Mouse (Mus musculus): ENCODE data around the gene Tcfl5. TPM values are rescaled to one million over a fixed set of nuclear protein-coding genes. Genes with fewer than 3 reads are reported as not detected.

Gene Tcfl5
- total and polyA plus RNA-seq, 3 experiments: not detected

DNA sequence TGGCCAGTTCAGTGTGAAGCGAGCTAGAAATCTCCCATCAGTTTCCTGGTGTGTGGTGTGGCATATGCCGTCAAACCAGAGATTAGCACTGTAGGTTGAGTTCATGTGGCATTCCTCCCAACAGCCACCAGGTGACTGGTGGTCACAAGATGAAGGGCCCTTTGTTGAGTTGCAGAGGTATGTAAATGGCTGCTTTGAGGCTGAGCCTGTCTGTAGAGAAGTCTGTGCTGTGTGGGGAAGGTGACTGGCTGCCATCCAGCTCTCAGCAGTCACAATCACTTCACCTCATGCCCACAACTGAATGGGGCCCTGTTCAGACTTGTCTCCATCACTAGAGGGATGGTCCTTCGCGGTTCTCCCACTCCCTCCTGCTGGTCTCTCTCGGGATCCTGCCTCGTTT, 37.7 kb downstream of the Tcfl5 start:
- Histone ChIP-seq H3K79me2 (ENCODE audit: control insufficient read depth, insufficient read depth, low read length, poor library complexity) (no peaks in the 10 kb centered on the region), H3K4me1 (ENCODE audit: control insufficient read depth in 1 of 2, insufficient read depth in 2 of 2, low read length in 2 of 2) (no peaks in the 10 kb centered on the region), H3K27me3 (ENCODE audit: control insufficient read depth in 1 of 2, insufficient read depth in 2 of 2, low read length in 2 of 2) (no peaks in the 10 kb centered on the region), H3K9ac (ENCODE audit: control insufficient read depth, low read depth, low read length, poor library complexity, severe bottlenecking) (no peak overlapping the region), H3K4me3 (ENCODE audit: control insufficient read depth in 1 of 2, insufficient read depth in 1 of 2, low read depth in 2 of 2, low read length in 2 of 2) (no peak overlapping the region), H3K36me3 (ENCODE audit: control insufficient read depth in 1 of 2, insufficient read depth in 2 of 2, low read length in 2 of 2) (no peaks in the 10 kb centered on the region), H3K27ac (ENCODE audit: control insufficient read depth, low read depth, low read length) (no peak overlapping the region), H3K9me3 (replicated peaks; ENCODE audit: insufficient read depth, low read length) (no peaks in the 10 kb centered on the region)
- no peak for DNase-seq (ENCODE audit: low read depth, low spot score)
- TF ChIP-seq BHLHE40 (IDR thresholded peaks at IDR 0.05; ENCODE audit: borderline replicate concordance, low read depth, low read length): no peak
- TF ChIP-seq ZC3H11A (IDR thresholded peaks at IDR 0.05; ENCODE audit: low read depth, low read length): no peak
- no peak for TF ChIP-seq GATA1 (IDR thresholded peaks at IDR 0.05; ENCODE audit: low read depth, low read length)
- no peak for TF ChIP-seq RCOR1 (IDR thresholded peaks at IDR 0.05; ENCODE audit: low read depth, low read length)
- no peak for TF ChIP-seq ELF1 (IDR thresholded peaks at IDR 0.05; ENCODE audit: low read depth, low read length)
- TF ChIP-seq MEF2A (IDR thresholded peaks at IDR 0.05; ENCODE audit: extremely low read depth, insufficient replicate concordance, low read depth, low read length, poor library complexity, severe bottlenecking): no peak
- no peak for TF ChIP-seq MAZ (IDR thresholded peaks at IDR 0.05; ENCODE audit: low read depth, low read length)
- TF ChIP-seq UBTF (IDR thresholded peaks at IDR 0.05; ENCODE audit: borderline replicate concordance, insufficient read depth, low read depth, low read length): no peak
- TF ChIP-seq ZMIZ1 (IDR thresholded peaks at IDR 0.05; ENCODE audit: low read depth, low read length): no peak
- no peak for TF ChIP-seq MAFK (IDR thresholded peaks at IDR 0.05; ENCODE audit: borderline replicate concordance, low read depth, low read length)
- TF ChIP-seq JUND (IDR thresholded peaks at IDR 0.05; ENCODE audit: low read depth, low read length): no peak
- TF ChIP-seq CHD1 (IDR thresholded peaks at IDR 0.05; ENCODE audit: low read depth, low read length): no peak
- TF ChIP-seq POLR2AphosphoS5 (IDR thresholded peaks at IDR 0.05; ENCODE audit: borderline replicate concordance, low read depth, low read length): no peak
- TF ChIP-seq MYC (IDR thresholded peaks at IDR 0.05; ENCODE audit: low read depth, low read length): no peak

DNA sequence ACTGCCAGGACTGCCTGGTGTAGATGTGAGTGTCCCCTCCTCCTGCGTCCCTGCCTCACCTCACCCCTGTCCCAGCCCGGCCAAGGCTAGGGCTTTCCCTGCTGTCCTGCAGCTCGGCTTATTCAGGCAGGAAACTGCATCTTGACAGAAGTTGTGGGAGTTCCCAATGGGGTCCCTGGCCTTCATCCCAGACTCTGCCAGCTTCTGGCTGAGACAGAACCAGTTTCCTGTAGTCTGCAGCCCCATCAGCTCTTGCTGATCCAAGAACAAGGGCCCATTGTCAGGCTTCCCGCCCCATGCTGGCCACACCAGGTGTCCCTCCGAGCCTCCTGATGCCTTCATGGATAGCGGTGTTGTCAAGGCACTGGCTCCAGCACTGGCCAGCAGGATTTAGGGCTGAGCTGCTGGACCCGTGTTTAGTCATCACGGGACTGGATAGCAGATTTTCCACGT, 41.9 kb downstream of the Tcfl5 start:
- Histone ChIP-seq H3K27me3 (ENCODE audit: control insufficient read depth in 1 of 2, insufficient read depth in 2 of 2, low read length in 2 of 2) (no peaks in the 10 kb centered on the region), H3K36me3 (ENCODE audit: control insufficient read depth in 1 of 2, insufficient read depth in 2 of 2, low read length in 2 of 2) (no peaks in the 10 kb centered on the region)
- no peak for TF ChIP-seq ZC3H11A (IDR thresholded peaks at IDR 0.05; ENCODE audit: low read depth, low read length)
- no peak for TF ChIP-seq MXI1 (IDR thresholded peaks at IDR 0.05; ENCODE audit: low read depth, low read length)
- no peak for TF ChIP-seq KAT2A (conservative IDR thresholded peaks at IDR 0.05; ENCODE audit: low read depth, low read length)
- no peak for TF ChIP-seq UBTF (IDR thresholded peaks at IDR 0.05; ENCODE audit: borderline replicate concordance, insufficient read depth, low read depth, low read length)

More for the DNA sequence above, 41.9 kb downstream of the Tcfl5 start:
- DNase-seq (ENCODE audit: low read depth, low spot score): no peak
- Histone ChIP-seq H3K9me3 (replicated peaks; ENCODE audit: insufficient read depth, low read length) (no peaks in the 10 kb centered on the region), H3K4me1 (ENCODE audit: control insufficient read depth in 1 of 2, insufficient read depth in 2 of 2, low read length in 2 of 2) (no peaks in the 10 kb centered on the region), H3K79me2 (ENCODE audit: control insufficient read depth, insufficient read depth, low read length, poor library complexity) (no peaks in the 10 kb centered on the region), H3K27ac (ENCODE audit: control insufficient read depth, low read depth, low read length) (no peak overlapping the region), H3K9ac (ENCODE audit: control insufficient read depth, low read depth, low read length, poor library complexity, severe bottlenecking) (no peak overlapping the region), H3K4me3 (ENCODE audit: control insufficient read depth in 1 of 2, insufficient read depth in 1 of 2, low read depth in 2 of 2, low read length in 2 of 2) (no peak overlapping the region)
